Mouse (Mus musculus): ENCODE measurements around the gene Crtc3.

GRCm38 (mm10) chr7:80689221-80689591, 529 bp upstream of the Crtc3 start:
- no peak for TF ChIP-seq CTCF (IDR thresholded peaks at IDR 0.05; ENCODE audit: low read depth, low read length)
- TF ChIP-seq POLR2A (IDR thresholded peaks at IDR 0.05; ENCODE audit: borderline replicate concordance, low read depth, low read length) = no peak
